Mouse (Mus musculus): ENCODE results near the gene Mctp2. TPM values are rescaled to one million over a fixed set of nuclear protein-coding genes. Genes with fewer than 3 reads are reported as not detected.
A peak's percentile ranks its signal among the peaks of the same experiment; 100 is the strongest.

Gene Mctp2
- polyA plus RNA-seq (2012; rRNA removed): 0.29 and 0.64 TPM in 2 replicates

GRCm38 (mm10) chr7:72306382-72306841, at the start of gene Mctp2:
Mctp2 (minus strand) TSS chr7:72306608.
- H3K4me1 ChIP-seq (ENCODE audit: control insufficient read depth, insufficient read depth, low read length): 0 out of 2 replicates have a peak, but pooled peaks cover 3% of the 10 kb centered on the region
- no peak for TF ChIP-seq CTCF (IDR thresholded peaks at IDR 0.05; ENCODE audit: borderline replicate concordance, insufficient read depth, low read depth, low read length)
- TF ChIP-seq POLR2A (IDR thresholded peaks at IDR 0.05; ENCODE audit: borderline replicate concordance, insufficient read depth, low read length): no peak
- WGBS: under 1% methylated on average over 28 of the region's 28 CpGs
- H3K4me3 ChIP-seq (replicated peaks; ENCODE audit: insufficient read depth, low read depth, low read length): peak within 1 kb of the TSS; percentile 35
- H3K27me3 ChIP-seq (ENCODE audit: control insufficient read depth, insufficient read depth, low read length): no peaks in the 10 kb centered on the region
- DNase-seq: peak in 1 of 2 experiments; percentile 2
- H3K27ac ChIP-seq (ENCODE audit: insufficient read depth, low read length): no peak within 1 kb of the TSS

DNA sequence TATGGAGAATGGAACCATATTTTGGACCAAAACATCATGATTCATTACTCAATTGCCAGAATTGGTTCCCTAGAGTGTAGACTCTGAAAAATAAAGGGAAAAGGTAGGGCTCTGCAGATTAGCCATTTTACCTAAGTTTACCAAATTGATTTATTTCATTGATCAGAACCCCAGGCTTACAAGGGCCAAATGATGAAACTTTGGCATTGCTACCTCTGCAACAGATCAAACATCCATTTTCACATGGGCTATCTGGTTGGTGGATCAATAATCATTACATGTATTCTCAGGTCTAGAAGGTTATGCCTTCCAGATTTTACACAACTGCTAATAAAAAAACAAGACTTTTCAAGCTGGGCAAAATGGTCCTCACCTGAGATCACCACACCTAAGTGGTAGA, 39.5 kb upstream of the Mctp2 start:
- Histone ChIP-seq H3K27me3 (ENCODE audit: control insufficient read depth, insufficient read depth, low read length) (no peaks in the 10 kb centered on the region), H3K4me3 (replicated peaks; ENCODE audit: insufficient read depth, low read depth, low read length) (no peak overlapping the region), H3K27ac (ENCODE audit: insufficient read depth, low read length) (no peak overlapping the region), H3K4me1 (ENCODE audit: control insufficient read depth, insufficient read depth, low read length) (no peaks in the 10 kb centered on the region)
- TF ChIP-seq POLR2A (IDR thresholded peaks at IDR 0.05; ENCODE audit: borderline replicate concordance, insufficient read depth, low read length) (no peak), CTCF (IDR thresholded peaks at IDR 0.05; ENCODE audit: borderline replicate concordance, insufficient read depth, low read depth, low read length) (no peak)
- no peak for DNase-seq

- Histone ChIP-seq H3K4me1 (ENCODE audit: control insufficient read depth, insufficient read depth, low read length) (no peaks in the 10 kb centered on the region), H3K4me3 (replicated peaks; ENCODE audit: insufficient read depth, low read depth, low read length) (no peak overlapping the region), H3K27ac (ENCODE audit: insufficient read depth, low read length) (no peak overlapping the region), H3K27me3 (ENCODE audit: control insufficient read depth, insufficient read depth, low read length) (no peaks in the 10 kb centered on the region)
- TF ChIP-seq CTCF (IDR thresholded peaks at IDR 0.05; ENCODE audit: borderline replicate concordance, insufficient read depth, low read depth, low read length) (no peak), POLR2A (IDR thresholded peaks at IDR 0.05; ENCODE audit: borderline replicate concordance, insufficient read depth, low read length) (no peak)
- DNase-seq: no peak
- WGBS: 78% methylated on average over 2 of the region's 2 CpGs
Measured at GRCm38 (mm10) chr7:72343751-72344150, 37.3 kb upstream of the Mctp2 start.

GRCm38 (mm10) chr7:72342822-72343221, 36.4 kb upstream of the Mctp2 start:
- TF ChIP-seq CTCF (IDR thresholded peaks at IDR 0.05; ENCODE audit: borderline replicate concordance, insufficient read depth, low read depth, low read length): no peak
- TF ChIP-seq POLR2A (IDR thresholded peaks at IDR 0.05; ENCODE audit: borderline replicate concordance, insufficient read depth, low read length): no peak

GRCm38 (mm10) chr7:72325961-72326360, 19.6 kb upstream of the Mctp2 start:
- TF ChIP-seq CTCF (IDR thresholded peaks at IDR 0.05; ENCODE audit: borderline replicate concordance, insufficient read depth, low read depth, low read length): no peak
- no peak for TF ChIP-seq POLR2A (IDR thresholded peaks at IDR 0.05; ENCODE audit: borderline replicate concordance, insufficient read depth, low read length)
- H3K27ac ChIP-seq (ENCODE audit: insufficient read depth, low read length): no peak overlapping the region
- H3K27me3 ChIP-seq (ENCODE audit: control insufficient read depth, insufficient read depth, low read length): no peaks in the 10 kb centered on the region
- DNase-seq: no peak
- H3K4me3 ChIP-seq (replicated peaks; ENCODE audit: insufficient read depth, low read depth, low read length): no peak overlapping the region
- H3K4me1 ChIP-seq (ENCODE audit: control insufficient read depth, insufficient read depth, low read length): no peaks in the 10 kb centered on the region
- WGBS: 78% methylated on average over 5 of the region's 5 CpGs

More at GRCm38 (mm10) chr7:72342822-72343221, 36.4 kb upstream of the Mctp2 start:
- H3K27ac ChIP-seq (ENCODE audit: insufficient read depth, low read length): no peak overlapping the region
- 57% methylated on average over 2 of the region's 2 CpGs for WGBS
- no peak overlapping the region for H3K4me3 ChIP-seq (replicated peaks; ENCODE audit: insufficient read depth, low read depth, low read length)
- no peaks in the 10 kb centered on the region for H3K4me1 ChIP-seq (ENCODE audit: control insufficient read depth, insufficient read depth, low read length)
- no peak for DNase-seq
- no peaks in the 10 kb centered on the region for H3K27me3 ChIP-seq (ENCODE audit: control insufficient read depth, insufficient read depth, low read length)

DNA sequence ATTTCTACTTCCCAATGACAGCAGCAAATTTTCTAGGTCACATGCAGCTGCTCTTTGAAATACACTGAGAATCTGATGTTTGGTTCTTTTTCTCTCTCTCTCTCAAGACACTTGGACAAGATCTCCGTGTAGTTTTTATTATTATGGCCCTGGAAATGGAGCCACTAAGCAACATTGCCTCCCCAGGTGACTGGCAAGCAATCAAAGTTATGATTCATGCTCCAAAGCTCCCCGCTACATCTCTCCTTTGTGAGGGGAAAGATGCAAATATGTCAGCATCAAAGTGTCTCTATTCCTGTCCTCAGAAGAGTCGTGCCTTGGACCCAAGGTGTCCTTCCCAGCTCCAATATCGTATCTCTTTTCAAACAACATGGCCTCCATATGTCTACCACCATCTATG, 14.5 kb upstream of the Mctp2 start:
- peak; percentile 8 to 43 for DNase-seq
- Histone ChIP-seq H3K27me3 (ENCODE audit: control insufficient read depth, insufficient read depth, low read length) (no peaks in the 10 kb centered on the region), H3K4me3 (replicated peaks; ENCODE audit: insufficient read depth, low read depth, low read length) (no peak overlapping the region), H3K27ac (ENCODE audit: insufficient read depth, low read length) (no peak overlapping the region), H3K4me1 (ENCODE audit: control insufficient read depth, insufficient read depth, low read length) (no peaks in the 10 kb centered on the region)
- TF ChIP-seq CTCF (IDR thresholded peaks at IDR 0.05; ENCODE audit: borderline replicate concordance, insufficient read depth, low read depth, low read length) (no peak), POLR2A (IDR thresholded peaks at IDR 0.05; ENCODE audit: borderline replicate concordance, insufficient read depth, low read length) (no peak)
- WGBS: 12% methylated on average over 4 of the region's 4 CpGs

DNA sequence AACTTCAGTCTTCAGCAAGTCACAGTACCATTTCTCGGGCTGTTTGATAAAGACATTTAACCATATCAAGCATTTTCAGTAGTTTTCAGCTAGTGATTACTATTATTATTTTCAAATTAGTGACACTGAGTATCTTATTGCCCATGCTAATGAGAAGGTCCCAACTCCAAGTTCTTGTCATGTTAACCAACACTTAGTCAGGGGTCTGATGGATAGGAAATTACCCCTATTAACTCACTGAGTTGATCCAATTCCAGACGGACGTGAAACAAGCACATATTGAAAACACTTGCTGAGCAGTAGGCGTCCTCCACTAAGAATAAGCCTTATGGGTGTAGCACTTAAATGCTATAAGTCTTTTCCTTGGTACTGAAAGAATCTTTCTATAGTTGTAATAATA, 14.0 kb upstream of the Mctp2 start:
- Histone ChIP-seq H3K27ac (ENCODE audit: insufficient read depth, low read length) (no peak overlapping the region), H3K27me3 (ENCODE audit: control insufficient read depth, insufficient read depth, low read length) (no peaks in the 10 kb centered on the region), H3K4me3 (replicated peaks; ENCODE audit: insufficient read depth, low read depth, low read length) (no peak overlapping the region), H3K4me1 (ENCODE audit: control insufficient read depth, insufficient read depth, low read length) (no peaks in the 10 kb centered on the region)
- 85% methylated on average over 4 of the region's 4 CpGs for WGBS
- no peak for TF ChIP-seq CTCF (IDR thresholded peaks at IDR 0.05; ENCODE audit: borderline replicate concordance, insufficient read depth, low read depth, low read length)
- no peak for TF ChIP-seq POLR2A (IDR thresholded peaks at IDR 0.05; ENCODE audit: borderline replicate concordance, insufficient read depth, low read length)
- no peak for DNase-seq

GRCm38 (mm10) chr7:72314395-72315060, 8.1 kb upstream of the Mctp2 start:
- Histone ChIP-seq H3K4me1 (ENCODE audit: control insufficient read depth, insufficient read depth, low read length) (no peaks in the 10 kb centered on the region), H3K4me3 (replicated peaks; ENCODE audit: insufficient read depth, low read depth, low read length) (no peak overlapping the region), H3K27me3 (ENCODE audit: control insufficient read depth, insufficient read depth, low read length) (no peaks in the 10 kb centered on the region), H3K27ac (ENCODE audit: insufficient read depth, low read length) (no peak overlapping the region)
- DNase-seq: no peak
- WGBS: 91% methylated on average over 9 of the region's 9 CpGs
- TF ChIP-seq CTCF (IDR thresholded peaks at IDR 0.05; ENCODE audit: borderline replicate concordance, insufficient read depth, low read depth, low read length): no peak
- no peak for TF ChIP-seq POLR2A (IDR thresholded peaks at IDR 0.05; ENCODE audit: borderline replicate concordance, insufficient read depth, low read length)
